Mouse (Mus musculus) forebrain, postnatal 0 days (tissue): ENCODE data around the gene H2-DMa. TPM values are rescaled to one million over a fixed set of nuclear protein-coding genes. Genes with fewer than 3 reads are reported as not detected.
A peak's percentile ranks its signal among the peaks of the same experiment; 100 is the strongest.

Experiments
- ATAC-seq: fragments of 200-750 bp; cut with Nextera tagmentation; 2 replicates; pipeline ENCODE4 v1.8.0; 2017; ENCODE audit warnings: mild to moderate bottlenecking, moderate library complexity
- DNase-seq: peaks from one replicate; pipeline ENCODE4 v3.0.0-alpha.2; 2015
- H3K27ac ChIP-seq: fragments of 300-500 bp; sonication (generic); 2 replicates; pipeline ENCODE4 v1.5.1; 2014; ENCODE audit warnings: low read depth, mild to moderate bottlenecking, antibody characterized with exemption, low read length, moderate library complexity, mixed read lengths
- H3K27me3 ChIP-seq: fragments of 300-500 bp; sonication (generic); 2 replicates; pipeline ENCODE4 v1.6.1; 2014; ENCODE audit warnings: mild to moderate bottlenecking, low read length, mixed read lengths; ENCODE audit not compliant: insufficient read depth
- H3K36me3 ChIP-seq: fragments of 300-500 bp; sonication (generic); 2 replicates; pipeline ENCODE4 v1.6.1; 2014; ENCODE audit warnings: mild to moderate bottlenecking, moderate library complexity; ENCODE audit not compliant: insufficient read depth
- H3K4me1 ChIP-seq: fragments of 300-500 bp; sonication (generic); 2 replicates; pipeline ENCODE4 v1.6.1; 2014; ENCODE audit warnings: antibody characterized with exemption; ENCODE audit not compliant: insufficient read depth
- H3K4me2 ChIP-seq: fragments of 300-500 bp; sonication (generic); 2 replicates; pipeline ENCODE4 v1.6.1; 2014; ENCODE audit warnings: low read depth, mild to moderate bottlenecking, moderate library complexity
- H3K4me3 ChIP-seq: fragments of 300-500 bp; sonication (generic); 2 replicates; pipeline ENCODE4 v1.5.1; 2014; ENCODE audit warnings: low read depth, low read length, mixed read lengths
- H3K9ac ChIP-seq: fragments of 300-500 bp; sonication (generic); 2 replicates; pipeline ENCODE4 v1.6.1; 2014; ENCODE audit warnings: mild to moderate bottlenecking
- H3K9me3 ChIP-seq: fragments of 300-500 bp; sonication (generic); 2 replicates; pipeline ENCODE4 v1.6.1; 2016; ENCODE audit warnings: low read length
- CTCF ChIP-seq: sonication (generic); IDR thresholded peaks from 2 replicates; pipeline ENCODE4 v1.5.1; 2016; ENCODE audit warnings: antibody characterized with exemption, control low read depth, low read depth
- WGBS: fragments of 180-500 bp; shearing (Covaris S2); extraction: QIAGEN DNeasy Blood & Tissue Kit; methylation state at CpG from one replicate; pipeline ENCODE4 v1.1.7; 2014; 5-methylcytosine and 5-hydroxymethylcytosine counted together
- polyA plus RNA-seq: library from polyadenylated mRNA; unstranded; fragments of >200 nt; fragmentation: Nextera tagmentation; extraction: Ambion mirVana; gene quantifications from 2 replicates; pipeline ENCODE4 v1.2.1, GENCODE M21; 2015
- total RNA-seq: library from RNA; depleted of rRNA; stranded (reverse); fragments of >200 nt; gene quantifications from 2 replicates; pipeline ENCODE4 v1.2.3, GENCODE M21; 2014; rRNA removed

Gene H2-DMa
- total and polyA plus RNA-seq, 2 experiments from 2014 or later, result 23.5 to 25.7 TPM

- ATAC-seq, result no peak
- Histone ChIP-seq H3K9ac (no peak overlapping the region), H3K27me3 (peaks cover 16% of the 10 kb centered on the region), H3K4me3 (no peak overlapping the region), H3K36me3 (no peaks in the 10 kb centered on the region), H3K9me3 (no peaks in the 10 kb centered on the region), H3K27ac (no peak overlapping the region), H3K4me1 (peaks cover 7% of the 10 kb centered on the region; the same call in 1 of the 2 replicates), H3K4me2 (no peak overlapping the region)
- no peak for DNase-seq
- 92% methylated on average over 9 of the region's 9 CpGs for WGBS
- TF ChIP-seq CTCF, result no peak
Observed at GRCm38 (mm10) chr17:34185526-34185925, 66.2 kb downstream of the H2-DMa start.

GRCm38 (mm10) chr17:34186885-34187260, 67.5 kb downstream of the H2-DMa start:
- Histone ChIP-seq H3K27ac (no peak overlapping the region), H3K4me2 (peak overlapping the region; percentile 90), H3K4me3 (peak overlapping the region; percentile 53), H3K9me3 (no peaks in the 10 kb centered on the region), H3K27me3 (peaks cover 16% of the 10 kb centered on the region), H3K36me3 (no peaks in the 10 kb centered on the region), H3K9ac (peak overlapping the region; percentile 58), H3K4me1 (peaks cover 7% of the 10 kb centered on the region; the same call in 1 of the 2 replicates)
- 1% methylated on average over 14 of the region's 14 CpGs for WGBS
- TF ChIP-seq CTCF, result no peak
- DNase-seq, result no peak
- peak; percentile 38 for ATAC-seq

DNA sequence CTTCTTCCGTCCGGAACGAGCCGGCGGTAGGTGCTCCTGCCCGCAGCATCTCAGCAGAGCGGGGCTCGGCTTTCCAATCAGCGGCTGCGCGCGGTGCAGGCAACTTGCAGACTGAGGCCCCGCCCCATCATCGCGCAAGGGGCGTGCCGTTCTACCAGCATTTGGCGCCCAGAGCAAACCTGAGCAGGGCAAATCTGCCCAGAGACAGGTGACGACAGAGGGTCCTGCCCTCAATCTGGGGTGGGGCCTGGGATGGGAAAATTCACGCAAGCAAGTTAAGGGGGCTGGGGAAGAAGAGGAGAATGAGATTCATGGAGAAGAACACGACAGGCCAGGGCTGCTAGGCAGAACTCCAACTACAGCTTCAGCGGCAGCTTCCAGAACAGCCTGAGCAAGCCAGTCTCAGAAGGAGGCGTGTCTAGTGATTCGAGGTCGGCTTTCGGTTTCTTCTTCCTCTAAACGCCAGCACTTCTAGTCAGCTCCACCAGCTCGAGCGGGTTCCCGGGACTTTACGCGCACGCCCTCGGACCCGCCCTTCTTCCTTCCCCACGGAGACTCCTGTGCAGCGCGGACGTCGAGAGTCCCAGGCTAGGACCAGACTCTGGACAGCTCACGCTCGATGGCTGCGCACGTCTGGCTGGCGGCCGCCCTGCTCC, 68.0 kb downstream of the H2-DMa start, which contains the start of the genes Tap1 and Psmb9:
Gene Tap1 (plus strand): TSS at position 293 of the 656 bp plus-strand sequence.
Gene Psmb9 (minus strand): TSS at position 504 of the 656 bp plus-strand sequence.
- H3K4me3 ChIP-seq, result peak within 1 kb of the TSS; percentile 53
- no peak for TF ChIP-seq CTCF
- 2% methylated on average over 46 of the region's 46 CpGs for WGBS
- H3K9me3 ChIP-seq, result no peaks in the 10 kb centered on the region
- no peaks in the 10 kb centered on the region for H3K36me3 ChIP-seq
- DNase-seq (peak; percentile 94), ATAC-seq (peak; percentile 98)
- H3K9ac ChIP-seq, result peak within 1 kb of the TSS; percentile 58
- peak within 1 kb of the TSS; percentile 57; the same call in 1 of the 2 replicates for H3K27ac ChIP-seq
- peaks cover 7% of the 10 kb centered on the region; the same call in 1 of the 2 replicates for H3K4me1 ChIP-seq
- H3K4me2 ChIP-seq, result peak within 1 kb of the TSS; percentile 90
- peaks cover 16% of the 10 kb centered on the region for H3K27me3 ChIP-seq

GRCm38 (mm10) chr17:34188010-34188409, 68.7 kb downstream of the H2-DMa start:
- ATAC-seq, result no peak
- H3K27me3 ChIP-seq, result peaks cover 20% of the 10 kb centered on the region
- 3% methylated on average over 20 of the region's 20 CpGs for WGBS
- H3K4me3 ChIP-seq, result peak overlapping the region; percentile 53
- H3K9ac ChIP-seq, result peak overlapping the region; percentile 58
- peaks cover 7% of the 10 kb centered on the region; the same call in 1 of the 2 replicates for H3K4me1 ChIP-seq
- H3K27ac ChIP-seq, result 0 out of 2 replicates have a peak overlapping the region, but pooled peaks have one; percentile 57
- no peak for TF ChIP-seq CTCF
- H3K4me2 ChIP-seq, result peak overlapping the region; percentile 90
- H3K9me3 ChIP-seq, result no peaks in the 10 kb centered on the region
- H3K36me3 ChIP-seq, result no peaks in the 10 kb centered on the region
- no peak for DNase-seq

Other genes starting within 250 kb of the H2-DMa start
Only the 30 nearest of the 32 such genes appear.
- 4.3 and 4.7 TPM in 2 replicates for gene Kifc1, start 228.9 kb upstream of the H2-DMa start, total RNA-seq
- gene Kifc1, start 228.9 kb upstream of the H2-DMa start, polyA plus RNA-seq, result 1.3 and 1.4 TPM in 2 replicates
- not detected in 2 replicates for gene Platr17, start 214.4 kb upstream of the H2-DMa start, total RNA-seq
- 1.9 and 2.0 TPM in 2 replicates for gene Platr17, start 214.4 kb upstream of the H2-DMa start, polyA plus RNA-seq
- gene Daxx, start 210.1 kb upstream of the H2-DMa start, total RNA-seq, result 70.4 and 77.1 TPM in 2 replicates
- 41.5 and 45.2 TPM in 2 replicates for gene Daxx, start 210.1 kb upstream of the H2-DMa start, polyA plus RNA-seq
- 27.2 and 36.0 TPM in 2 replicates for gene Tapbp, start 203.6 kb upstream of the H2-DMa start, total RNA-seq
- gene Tapbp, start 203.6 kb upstream of the H2-DMa start, polyA plus RNA-seq, result 25.0 and 26.2 TPM in 2 replicates
- 34.4 and 44.0 TPM in 2 replicates for gene Zbtb22, start 203.6 kb upstream of the H2-DMa start, total RNA-seq
- 20.4 and 22.3 TPM in 2 replicates for gene Zbtb22, start 203.6 kb upstream of the H2-DMa start, polyA plus RNA-seq
- gene Rgl2, start 190.0 kb upstream of the H2-DMa start, total RNA-seq, result 75.7 and 76.3 TPM in 2 replicates
- 24.1 and 27.1 TPM in 2 replicates for gene Rgl2, start 190.0 kb upstream of the H2-DMa start, polyA plus RNA-seq
- gene Pfdn6, start 179.2 kb upstream of the H2-DMa start, total RNA-seq, result 57.0 and 78.4 TPM in 2 replicates
- 173 and 185 TPM in 2 replicates for gene Pfdn6, start 179.2 kb upstream of the H2-DMa start, polyA plus RNA-seq
- 18.9 and 21.9 TPM in 2 replicates for gene Wdr46, start 178.9 kb upstream of the H2-DMa start, total RNA-seq
- 15.9 and 23.2 TPM in 2 replicates for gene Wdr46, start 178.9 kb upstream of the H2-DMa start, polyA plus RNA-seq
- 11.5 and 11.7 TPM in 2 replicates for gene B3galt4, start 168.1 kb upstream of the H2-DMa start, total RNA-seq
- 8.3 and 9.8 TPM in 2 replicates for gene B3galt4, start 168.1 kb upstream of the H2-DMa start, polyA plus RNA-seq
- 46.2 and 46.8 TPM in 2 replicates for gene Vps52, start 163.7 kb upstream of the H2-DMa start, total RNA-seq
- 59.6 and 66.1 TPM in 2 replicates for gene Vps52, start 163.7 kb upstream of the H2-DMa start, polyA plus RNA-seq
- 1,357 and 2,159 TPM in 2 replicates for gene Rps18, start 163.5 kb upstream of the H2-DMa start, total RNA-seq
- 876 and 1,153 TPM in 2 replicates for gene Rps18, start 163.5 kb upstream of the H2-DMa start, polyA plus RNA-seq
- gene H2-K1, start 119.2 kb upstream of the H2-DMa start, total RNA-seq, result 14.3 and 21.9 TPM in 2 replicates
- gene H2-K1, start 119.2 kb upstream of the H2-DMa start, polyA plus RNA-seq, result 17.3 and 21.2 TPM in 2 replicates
- 20.7 and 21.4 TPM in 2 replicates for gene Ring1, start 94.9 kb upstream of the H2-DMa start, total RNA-seq
- gene Ring1, start 94.9 kb upstream of the H2-DMa start, polyA plus RNA-seq, result 15.7 and 19.0 TPM in 2 replicates
- gene H2-Ke6, start 91.5 kb upstream of the H2-DMa start, total RNA-seq, result 39.1 and 58.0 TPM in 2 replicates
- gene H2-Ke6, start 91.5 kb upstream of the H2-DMa start, polyA plus RNA-seq, result 54.6 and 55.7 TPM in 2 replicates
- gene Slc39a7, start 87.9 kb upstream of the H2-DMa start, total RNA-seq, result 126 and 161 TPM in 2 replicates
- gene Slc39a7, start 87.9 kb upstream of the H2-DMa start, polyA plus RNA-seq, result 124 and 138 TPM in 2 replicates
- 56.2 and 60.8 TPM in 2 replicates for gene Rxrb, start 87.7 kb upstream of the H2-DMa start, total RNA-seq
- 58.1 and 58.4 TPM in 2 replicates for gene Rxrb, start 87.7 kb upstream of the H2-DMa start, polyA plus RNA-seq
- gene Col11a2, start 80.1 kb upstream of the H2-DMa start, total RNA-seq, result 10.2 and 28.0 TPM in 2 replicates
- gene Col11a2, start 80.1 kb upstream of the H2-DMa start, polyA plus RNA-seq, result 1.2 and 2.1 TPM in 2 replicates
- not detected in 2 replicates for gene H2-Oa, start 27.2 kb upstream of the H2-DMa start, total RNA-seq
- gene H2-Oa, start 27.2 kb upstream of the H2-DMa start, polyA plus RNA-seq, result 0.13 TPM in 1 of 2 replicates, not detected in the other
- gene Brd2, start 3.1 kb downstream of the H2-DMa start, total RNA-seq, result 191 and 219 TPM in 2 replicates
- gene Brd2, start 3.1 kb downstream of the H2-DMa start, polyA plus RNA-seq, result 122 and 129 TPM in 2 replicates
- 2.2 and 2.4 TPM in 2 replicates for gene H2-DMb2, start 23.8 kb downstream of the H2-DMa start, total RNA-seq
- gene H2-DMb2, start 23.8 kb downstream of the H2-DMa start, polyA plus RNA-seq, result 0.72 and 1.0 TPM in 2 replicates
- gene H2-DMb1, start 33.5 kb downstream of the H2-DMa start, total RNA-seq, result 0.62 and 2.8 TPM in 2 replicates
- gene H2-DMb1, start 33.5 kb downstream of the H2-DMa start, polyA plus RNA-seq, result 1.5 and 1.7 TPM in 2 replicates
- 5.2 and 7.5 TPM in 2 replicates for gene Tap1, start 68.0 kb downstream of the H2-DMa start, total RNA-seq
- gene Tap1, start 68.0 kb downstream of the H2-DMa start, polyA plus RNA-seq, result 4.6 and 5.0 TPM in 2 replicates
- gene Psmb9, start 68.2 kb downstream of the H2-DMa start, total RNA-seq, result 1.2 and 1.9 TPM in 2 replicates
- gene Psmb9, start 68.2 kb downstream of the H2-DMa start, polyA plus RNA-seq, result 2.0 and 2.3 TPM in 2 replicates
- 1.5 and 2.9 TPM in 2 replicates for gene Psmb8, start 78.2 kb downstream of the H2-DMa start, total RNA-seq
- gene Psmb8, start 78.2 kb downstream of the H2-DMa start, polyA plus RNA-seq, result 4.8 and 7.2 TPM in 2 replicates
- gene Tap2, start 84.0 kb downstream of the H2-DMa start, total RNA-seq, result 1.3 and 1.9 TPM in 2 replicates
- 3.2 and 3.8 TPM in 2 replicates for gene Tap2, start 84.0 kb downstream of the H2-DMa start, polyA plus RNA-seq
- 0.10 TPM in 1 of 2 replicates, not detected in the other for gene H2-Ob, start 119.4 kb downstream of the H2-DMa start, total RNA-seq
- gene H2-Ob, start 119.4 kb downstream of the H2-DMa start, polyA plus RNA-seq, result 0.33 and 0.36 TPM in 2 replicates
- gene H2-Ab1, start 138.1 kb downstream of the H2-DMa start, total RNA-seq, result 0.38 and 2.0 TPM in 2 replicates
- 1.8 and 2.1 TPM in 2 replicates for gene H2-Ab1, start 138.1 kb downstream of the H2-DMa start, polyA plus RNA-seq
- 0.14 and 0.85 TPM in 2 replicates for gene H2-Aa, start 168.3 kb downstream of the H2-DMa start, total RNA-seq
- gene H2-Aa, start 168.3 kb downstream of the H2-DMa start, polyA plus RNA-seq, result 0.59 and 0.73 TPM in 2 replicates
- 1.5 and 2.1 TPM in 2 replicates for gene H2-Eb1, start 186.3 kb downstream of the H2-DMa start, total RNA-seq
- 2.5 and 2.7 TPM in 2 replicates for gene H2-Eb1, start 186.3 kb downstream of the H2-DMa start, polyA plus RNA-seq
- 0.15 TPM in 1 of 2 replicates, not detected in the other for gene H2-Eb2, start 206.1 kb downstream of the H2-DMa start, total RNA-seq
- gene H2-Eb2, start 206.1 kb downstream of the H2-DMa start, polyA plus RNA-seq, result 0.04 TPM in 1 of 2 replicates, not detected in the other